Comparison of ENCODE assay signal across 12 mouse cellular contexts in the genomic region with DNA sequence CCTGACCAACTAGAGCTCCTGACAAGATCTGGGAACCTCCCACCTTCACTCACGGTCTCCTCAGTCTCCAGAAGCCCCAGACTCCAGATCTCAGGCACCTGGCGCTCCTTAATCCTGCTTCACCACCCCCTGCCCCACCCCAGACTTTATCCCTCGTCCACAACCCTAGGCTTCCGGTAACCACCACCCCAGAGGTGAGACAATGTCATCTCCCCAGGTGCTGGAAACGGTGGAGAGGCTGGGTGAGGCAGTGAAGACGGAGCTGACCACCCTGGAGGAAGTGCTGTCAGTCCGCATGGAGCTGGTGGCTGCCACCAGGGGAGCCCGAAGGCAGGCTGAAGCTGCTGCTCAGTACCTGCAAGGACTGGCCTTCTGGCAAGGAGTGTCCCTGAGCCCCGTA. TPM values are rescaled to one million over a fixed set of nuclear protein-coding genes. Genes with fewer than 3 reads are reported as not detected.
DNase-seq lines count a peak whose midpoint lies in the region; ATAC-seq and TF ChIP-seq lines count a peak whose summit lies in the region.
"Had no signal": no experiment of that assay in that cellular context is flagged by ENCODE, and none has a peak within 500 bp of the region (broad histone marks: within the 10 kb centered on the region; RNA-seq: fewer than 3 reads in every experiment).

No protein-coding gene starts in this region.

- TF ChIP-seq EP300 in liver, embryonic 14.5 days (IDR thresholded peaks at IDR 0.05; ENCODE audit: low read depth) = no peak

- no peak overlapping the region for H3K9ac ChIP-seq in liver, embryonic 14.5 days (replicated peaks)
- no peak overlapping the region for H3K9ac ChIP-seq in liver, embryonic 11.5 days (ENCODE audit: low read depth, low read length)
- H3K9ac ChIP-seq in hindbrain, embryonic 14.5 days = peak overlapping the region; percentile 45
- H3K9ac ChIP-seq in neural tube, embryonic 15.5 days (replicated peaks) = peak overlapping the region; percentile 31; the same call in 1 of the 2 replicates
- H3K9ac ChIP-seq: heart, embryonic 15.5 days had no signal

- H3K4me2 ChIP-seq in liver, embryonic 14.5 days (ENCODE audit: low read depth) = no peak overlapping the region
- no peak overlapping the region for H3K4me2 ChIP-seq in liver, embryonic 11.5 days
- peak overlapping the region; percentile 68 for H3K4me2 ChIP-seq in hindbrain, embryonic 14.5 days (replicated peaks)
- H3K4me2 ChIP-seq in neural tube, embryonic 15.5 days = peak overlapping the region; percentile 66; the same call in 1 of the 2 replicates

- DNase-seq in liver, embryonic 14.5 days (ENCODE audit: low read depth in 3 of 3, low spot score in 3 of 3) = no peak
- no peak for DNase-seq in liver, embryonic 11.5 days (ENCODE audit: low spot score)
- no peak for DNase-seq in embryonic facial prominence, embryonic 10.5 days (ENCODE audit: low spot score)
- no peak for DNase-seq in hindbrain, embryonic 14.5 days (ENCODE audit: low spot score)
- DNase-seq in gastrocnemius, postnatal 36 days = no peak
- DNase-seq in kidney, postnatal 4 days = no peak
- DNase-seq: adrenal gland, adult 2 months; thymus, postnatal 36 days had no signal

- H3K4me3 ChIP-seq in liver, embryonic 14.5 days (ENCODE audit: insufficient read depth in 1 of 2, low read depth in 2 of 2, low read length in 2 of 2) = no peak overlapping the region
- no peak overlapping the region for H3K4me3 ChIP-seq in liver, embryonic 11.5 days (ENCODE audit: low read depth, low read length)
- H3K4me3 ChIP-seq in embryonic facial prominence, embryonic 10.5 days = no peak overlapping the region
- H3K4me3 ChIP-seq in hindbrain, embryonic 14.5 days (replicated peaks; ENCODE audit: low read length) = no peak overlapping the region
- no peak overlapping the region for H3K4me3 ChIP-seq in neural tube, embryonic 15.5 days (replicated peaks)
- H3K4me3 ChIP-seq: heart, embryonic 15.5 days had no signal

- intact Hi-C loops in gastrocnemius, postnatal 36 days (cut with DNase I) = no loop called here

- peaks cover 7% of the 10 kb centered on the region for H3K27me3 ChIP-seq in liver, embryonic 14.5 days (ENCODE audit: control insufficient read depth, insufficient read depth, low read length)
- peaks cover 13% of the 10 kb centered on the region for H3K27me3 ChIP-seq in liver, embryonic 11.5 days (replicated peaks; ENCODE audit: control insufficient read depth, insufficient read depth, low read length)
- peaks cover 24% of the 10 kb centered on the region for H3K27me3 ChIP-seq in embryonic facial prominence, embryonic 10.5 days (replicated peaks; ENCODE audit: low read depth, poor library complexity, severe bottlenecking)
- no peaks in the 10 kb centered on the region for H3K27me3 ChIP-seq in hindbrain, embryonic 14.5 days (ENCODE audit: control insufficient read depth, insufficient read depth, low read length)
- no peaks in the 10 kb centered on the region for H3K27me3 ChIP-seq in neural tube, embryonic 15.5 days (replicated peaks)

- no peak overlapping the region for H3K27ac ChIP-seq in liver, embryonic 14.5 days
- H3K27ac ChIP-seq in liver, embryonic 11.5 days (ENCODE audit: low read depth, low read length) = no peak overlapping the region
- H3K27ac ChIP-seq in embryonic facial prominence, embryonic 10.5 days (replicated peaks) = peak overlapping the region; percentile 7; the same call in 1 of the 2 replicates
- peak overlapping the region; percentile 91 for H3K27ac ChIP-seq in hindbrain, embryonic 14.5 days
- peak overlapping the region; percentile 88 for H3K27ac ChIP-seq in neural tube, embryonic 15.5 days (replicated peaks)
- H3K27ac ChIP-seq: heart, embryonic 15.5 days had no signal

- peak; percentile 19; the same call in 1 of the 2 replicates for TF ChIP-seq CTCF in liver, embryonic 14.5 days (IDR thresholded peaks at IDR 0.05; ENCODE audit: low read depth)

- H3K9me3 ChIP-seq in liver, embryonic 14.5 days (ENCODE audit: control insufficient read depth, low read length) = no peaks in the 10 kb centered on the region
- no peaks in the 10 kb centered on the region for H3K9me3 ChIP-seq in liver, embryonic 11.5 days (ENCODE audit: control insufficient read depth, low read length)
- H3K9me3 ChIP-seq in embryonic facial prominence, embryonic 10.5 days = no peaks in the 10 kb centered on the region
- H3K9me3 ChIP-seq in hindbrain, embryonic 14.5 days (ENCODE audit: control insufficient read depth, low read length) = no peaks in the 10 kb centered on the region
- no peaks in the 10 kb centered on the region for H3K9me3 ChIP-seq in neural tube, embryonic 15.5 days (replicated peaks)
- H3K9me3 ChIP-seq: G1E; heart, embryonic 15.5 days had no signal

- no peak for ATAC-seq in liver, embryonic 14.5 days (ENCODE audit: insufficient read depth)
- ATAC-seq in liver, embryonic 11.5 days (replicated peaks; ENCODE audit: low FRiP score) = no peak
- no peak for ATAC-seq in hindbrain, embryonic 14.5 days (ENCODE audit: low FRiP score)
- ATAC-seq in neural tube, embryonic 15.5 days (ENCODE audit: low FRiP score) = no peak
- no peak for ATAC-seq in activated CD4-positive, CD25-positive, alpha-beta regulatory T cell, adult 4 months

- 22% methylated on average over 9 of the region's 9 CpGs for WGBS in liver, embryonic 14.5 days (ENCODE audit: insufficient replicate concordance)
- 20% methylated on average over 9 of the region's 9 CpGs for WGBS in liver, embryonic 11.5 days
- WGBS in embryonic facial prominence, embryonic 10.5 days = 19% methylated on average over 9 of the region's 9 CpGs
- WGBS in hindbrain, embryonic 14.5 days = 35% methylated on average over 9 of the region's 9 CpGs
- WGBS in neural tube, embryonic 15.5 days = 29% methylated on average over 9 of the region's 9 CpGs

- no peaks in the 10 kb centered on the region for H3K4me1 ChIP-seq in liver, embryonic 14.5 days (replicated peaks; ENCODE audit: control insufficient read depth in 2 of 2, insufficient read depth in 2 of 2, low read length in 1 of 2)
- 0 out of 2 replicates have a peak, but pooled peaks cover 3% of the 10 kb centered on the region for H3K4me1 ChIP-seq in liver, embryonic 11.5 days (replicated peaks; ENCODE audit: control insufficient read depth, insufficient read depth, low read length)
- H3K4me1 ChIP-seq in embryonic facial prominence, embryonic 10.5 days = peaks cover 41% of the 10 kb centered on the region
- H3K4me1 ChIP-seq in hindbrain, embryonic 14.5 days (replicated peaks; ENCODE audit: control insufficient read depth, insufficient read depth, low read length) = peaks cover 34% of the 10 kb centered on the region
- peaks cover 53% of the 10 kb centered on the region for H3K4me1 ChIP-seq in neural tube, embryonic 15.5 days

- H3K36me3 ChIP-seq in liver, embryonic 14.5 days (replicated peaks; ENCODE audit: control insufficient read depth, insufficient read depth, low read depth) = no peaks in the 10 kb centered on the region
- H3K36me3 ChIP-seq in liver, embryonic 11.5 days (ENCODE audit: control insufficient read depth, insufficient read depth, low read length) = no peaks in the 10 kb centered on the region
- H3K36me3 ChIP-seq in embryonic facial prominence, embryonic 10.5 days (replicated peaks) = no peaks in the 10 kb centered on the region; the same call in 1 of the 2 replicates
- peaks cover 15% of the 10 kb centered on the region; the same call in 1 of the 2 replicates for H3K36me3 ChIP-seq in hindbrain, embryonic 14.5 days (replicated peaks; ENCODE audit: control insufficient read depth, insufficient read depth)
- H3K36me3 ChIP-seq in neural tube, embryonic 15.5 days = peaks cover 14% of the 10 kb centered on the region; the same call in 1 of the 2 replicates
- H3K36me3 ChIP-seq: heart, embryonic 15.5 days had no signal

RNA-seq across cellular contexts. Expression of a gene that starts 6.1 kb away (rescaled TPM):
- polyA plus RNA-seq in liver, embryonic 14.5 days (2012; rRNA removed) = 0.11 and 0.36 TPM in 2 replicates
- 0.23 and 0.24 TPM in 2 replicates for polyA plus RNA-seq in liver, embryonic 14.5 days (2014; fragmentation: Nextera tagmentation; extraction: Ambion mirVana)
- polyA plus RNA-seq in liver, embryonic 11.5 days (2014; fragmentation: Nextera tagmentation; extraction: Ambion mirVana) = 0.58 and 0.85 TPM in 2 replicates
- 10.5 and 10.9 TPM in 2 replicates for polyA plus RNA-seq in embryonic facial prominence, embryonic 10.5 days (2016; fragmentation: Nextera tagmentation; extraction: Ambion mirVana)
- 148 and 151 TPM in 2 replicates for polyA plus RNA-seq in hindbrain, embryonic 14.5 days (2014; fragmentation: Nextera tagmentation; extraction: Ambion mirVana)
- 127 and 155 TPM in 2 replicates for polyA plus RNA-seq in neural tube, embryonic 15.5 days (2015; fragmentation: Nextera tagmentation; extraction: Ambion mirVana)
- under 1 TPM; 0.45 to 0.53 TPM for polyA plus RNA-seq in activated CD4-positive, CD25-positive, alpha-beta regulatory T cell, adult 4 months (2017; shearing (Covaris generic))
- total RNA-seq in gastrocnemius, postnatal 36 days (2021) = 1 to 10 TPM; 1.7 to 1.8 TPM
- polyA plus RNA-seq: G1E had no signal

RNA-seq across cellular contexts. Expression of a gene that starts 11.5 kb away (rescaled TPM):
- polyA plus RNA-seq in liver, embryonic 14.5 days (2012; rRNA removed) = 52.6 and 61.1 TPM in 2 replicates
- 12.5 and 13.7 TPM in 2 replicates for polyA plus RNA-seq in liver, embryonic 14.5 days (2014; fragmentation: Nextera tagmentation; extraction: Ambion mirVana)
- polyA plus RNA-seq in liver, embryonic 11.5 days (2014; fragmentation: Nextera tagmentation; extraction: Ambion mirVana) = 43.6 and 48.1 TPM in 2 replicates
- polyA plus RNA-seq in embryonic facial prominence, embryonic 10.5 days (2016; fragmentation: Nextera tagmentation; extraction: Ambion mirVana) = 68.1 and 68.2 TPM in 2 replicates
- polyA plus RNA-seq in hindbrain, embryonic 14.5 days (2014; fragmentation: Nextera tagmentation; extraction: Ambion mirVana) = 65.3 and 66.7 TPM in 2 replicates
- polyA plus RNA-seq in neural tube, embryonic 15.5 days (2015; fragmentation: Nextera tagmentation; extraction: Ambion mirVana) = 71.3 and 77.4 TPM in 2 replicates
- polyA plus RNA-seq in activated CD4-positive, CD25-positive, alpha-beta regulatory T cell, adult 4 months (2017; shearing (Covaris generic)) = 10 to 100 TPM; 26.1 to 29.3 TPM
- total RNA-seq in gastrocnemius, postnatal 36 days (2021) = 10 to 100 TPM; 32.8 to 43.8 TPM

RNA-seq across cellular contexts. Expression of a gene that starts 24.9 kb away (rescaled TPM):
- 0.61 and 0.71 TPM in 2 replicates for polyA plus RNA-seq in liver, embryonic 14.5 days (2012; rRNA removed)
- polyA plus RNA-seq in liver, embryonic 14.5 days (2014; fragmentation: Nextera tagmentation; extraction: Ambion mirVana) = 0.44 and 0.56 TPM in 2 replicates
- 1.8 TPM in 2 replicates for polyA plus RNA-seq in liver, embryonic 11.5 days (2014; fragmentation: Nextera tagmentation; extraction: Ambion mirVana)
- polyA plus RNA-seq in embryonic facial prominence, embryonic 10.5 days (2016; fragmentation: Nextera tagmentation; extraction: Ambion mirVana) = 1.4 and 1.7 TPM in 2 replicates
- 3.1 and 3.7 TPM in 2 replicates for polyA plus RNA-seq in hindbrain, embryonic 14.5 days (2014; fragmentation: Nextera tagmentation; extraction: Ambion mirVana)
- polyA plus RNA-seq in neural tube, embryonic 15.5 days (2015; fragmentation: Nextera tagmentation; extraction: Ambion mirVana) = 6.6 TPM in 2 replicates
- polyA plus RNA-seq in activated CD4-positive, CD25-positive, alpha-beta regulatory T cell, adult 4 months (2017; shearing (Covaris generic)) = 1 to 10 TPM; 5.5 to 6.1 TPM
- total RNA-seq in gastrocnemius, postnatal 36 days (2021) = 1 to 10 TPM; 2.0 to 2.9 TPM

RNA-seq across cellular contexts. Expression of a gene that starts 39.4 kb away (rescaled TPM):
- polyA plus RNA-seq in liver, embryonic 14.5 days (2012; rRNA removed) = 6.1 and 8.4 TPM in 2 replicates
- polyA plus RNA-seq in liver, embryonic 14.5 days (2014; fragmentation: Nextera tagmentation; extraction: Ambion mirVana) = 6.7 TPM in 2 replicates
- 20.0 and 22.8 TPM in 2 replicates for polyA plus RNA-seq in liver, embryonic 11.5 days (2014; fragmentation: Nextera tagmentation; extraction: Ambion mirVana)
- polyA plus RNA-seq in embryonic facial prominence, embryonic 10.5 days (2016; fragmentation: Nextera tagmentation; extraction: Ambion mirVana) = 32.7 and 34.9 TPM in 2 replicates
- polyA plus RNA-seq in hindbrain, embryonic 14.5 days (2014; fragmentation: Nextera tagmentation; extraction: Ambion mirVana) = 7.0 and 7.2 TPM in 2 replicates
- polyA plus RNA-seq in neural tube, embryonic 15.5 days (2015; fragmentation: Nextera tagmentation; extraction: Ambion mirVana) = 7.9 and 15.5 TPM in 2 replicates
- not detected for polyA plus RNA-seq in activated CD4-positive, CD25-positive, alpha-beta regulatory T cell, adult 4 months (2017; shearing (Covaris generic))
- total RNA-seq in gastrocnemius, postnatal 36 days (2021) = 1 to 10 TPM; 2.0 to 3.1 TPM

Comparison
In these comparisons a context has a peak if more than half of its experiments do, and no peak if none do; other contexts are left out.
1. H3K27ac ChIP-seq: peak in embryonic facial prominence, embryonic 10.5 days (single experiment), hindbrain, embryonic 14.5 days (single experiment) and neural tube, embryonic 15.5 days (single experiment); none in liver, embryonic 14.5 days (single experiment) and liver, embryonic 11.5 days (single experiment).
2. H3K4me2 ChIP-seq: peak in hindbrain, embryonic 14.5 days (single experiment) and neural tube, embryonic 15.5 days (single experiment); none in liver, embryonic 14.5 days (single experiment) and liver, embryonic 11.5 days (single experiment).
3. H3K9ac ChIP-seq: peak in hindbrain, embryonic 14.5 days (single experiment) and neural tube, embryonic 15.5 days (single experiment); none in liver, embryonic 14.5 days (single experiment) and liver, embryonic 11.5 days (single experiment).
4. RNA of a gene that starts 6.1 kb away (polyA plus RNA-seq): 127 to 155 TPM in neural tube, embryonic 15.5 days and 148 to 151 TPM in hindbrain, embryonic 14.5 days; 10.5 to 10.9 TPM in embryonic facial prominence, embryonic 10.5 days, 0.58 to 0.85 TPM in liver, embryonic 11.5 days, 0.45 to 0.53 TPM in activated CD4-positive, CD25-positive, alpha-beta regulatory T cell, adult 4 months and 0.11 to 0.36 TPM in liver, embryonic 14.5 days; every median in the first group is over 10 times any median in the second.